Mouse (Mus musculus) forebrain, embryonic 16.5 days (tissue): Measurements from ENCODE around the gene Kdsr. TPM values are rescaled to one million over a fixed set of nuclear protein-coding genes. Genes with fewer than 3 reads are reported as not detected.

Experiments
- ATAC-seq: fragments of 200-750 bp; cut with Nextera tagmentation; 2 replicates; pipeline ENCODE4 v1.8.0; 2017; ENCODE audit warnings: mild to moderate bottlenecking, moderate library complexity
- H3K27ac ChIP-seq: fragments of 300-500 bp; sonication (generic); 2 replicates; pipeline ENCODE4 v1.5.1; 2014; ENCODE audit warnings: low read length, control low read depth
- H3K27me3 ChIP-seq: fragments of 300-500 bp; sonication (generic); replicated peaks from 2 replicates; pipeline ENCODE4 v1.6.1; 2014; ENCODE audit warnings: low read length; ENCODE audit not compliant: control insufficient read depth, insufficient read depth
- H3K36me3 ChIP-seq: fragments of 300-500 bp; sonication (generic); 2 replicates; pipeline ENCODE4 v1.6.1; 2014; ENCODE audit not compliant: control insufficient read depth, insufficient read depth
- H3K4me1 ChIP-seq: fragments of 300-500 bp; sonication (generic); replicated peaks from 2 replicates; pipeline ENCODE4 v1.6.1; 2014; ENCODE audit warnings: low read length; ENCODE audit not compliant: control insufficient read depth, insufficient read depth
- H3K4me2 ChIP-seq: fragments of 300-500 bp; sonication (generic); 2 replicates; pipeline ENCODE4 v1.6.1; 2014; ENCODE audit warnings: mild to moderate bottlenecking, low read length, control low read depth
- H3K4me3 ChIP-seq: fragments of 300-500 bp; sonication (generic); replicated peaks from 2 replicates; pipeline ENCODE4 v1.5.1; 2014; ENCODE audit warnings: mild to moderate bottlenecking, low read length, control low read depth
- H3K9ac ChIP-seq: fragments of 300-500 bp; sonication (generic); replicated peaks from 2 replicates; pipeline ENCODE4 v1.6.1; 2014; ENCODE audit warnings: low read depth, low read length, control low read depth
- H3K9me3 ChIP-seq: fragments of 300-500 bp; sonication (generic); 2 replicates; pipeline ENCODE4 v1.6.1; 2016; ENCODE audit warnings: low read length; ENCODE audit not compliant: control insufficient read depth
- WGBS: fragments of 180-500 bp; shearing (Covaris S2); extraction: QIAGEN DNeasy Blood & Tissue Kit; methylation state at CpG from one replicate; pipeline ENCODE4 v1.1.7; 2014; 5-methylcytosine and 5-hydroxymethylcytosine counted together
- polyA plus RNA-seq: library from polyadenylated mRNA; unstranded; fragments of >200 nt; fragmentation: Nextera tagmentation; extraction: Ambion mirVana; gene quantifications from 2 replicates; pipeline ENCODE4 v1.2.1, GENCODE M21; 2015

Kdsr gene
- polyA plus RNA-seq, 1 experiment from 2014 or later, result 16.2 TPM

DNA sequence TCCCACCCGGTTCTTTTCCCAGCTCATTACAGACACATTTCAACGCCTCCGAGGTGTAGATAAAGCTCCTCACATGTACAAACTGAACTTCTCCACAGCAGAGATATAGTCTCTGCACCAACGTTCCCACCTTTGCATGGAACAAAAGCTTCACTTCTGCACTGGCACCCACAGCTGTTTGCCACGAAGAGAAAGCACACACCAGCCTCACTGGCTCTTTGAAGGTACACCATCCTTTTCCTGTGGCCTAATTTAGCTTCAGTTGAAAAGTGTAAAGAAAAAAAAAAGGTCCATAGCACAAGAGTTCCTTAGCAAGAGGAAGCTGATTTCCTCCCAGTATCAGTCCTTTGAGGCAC is 71.4 kb downstream of the Kdsr start:
- no peak overlapping the region for H3K27ac ChIP-seq
- no peaks in the 10 kb centered on the region for H3K27me3 ChIP-seq
- H3K9me3 ChIP-seq, result no peaks in the 10 kb centered on the region
- no peak overlapping the region for H3K4me3 ChIP-seq
- ATAC-seq, result no peak
- peaks cover 12% of the 10 kb centered on the region for H3K4me1 ChIP-seq
- H3K9ac ChIP-seq, result no peak overlapping the region
- no peaks in the 10 kb centered on the region for H3K36me3 ChIP-seq
- H3K4me2 ChIP-seq, result no peak overlapping the region
- 84% methylated on average over 5 of the region's 5 CpGs for WGBS

DNA sequence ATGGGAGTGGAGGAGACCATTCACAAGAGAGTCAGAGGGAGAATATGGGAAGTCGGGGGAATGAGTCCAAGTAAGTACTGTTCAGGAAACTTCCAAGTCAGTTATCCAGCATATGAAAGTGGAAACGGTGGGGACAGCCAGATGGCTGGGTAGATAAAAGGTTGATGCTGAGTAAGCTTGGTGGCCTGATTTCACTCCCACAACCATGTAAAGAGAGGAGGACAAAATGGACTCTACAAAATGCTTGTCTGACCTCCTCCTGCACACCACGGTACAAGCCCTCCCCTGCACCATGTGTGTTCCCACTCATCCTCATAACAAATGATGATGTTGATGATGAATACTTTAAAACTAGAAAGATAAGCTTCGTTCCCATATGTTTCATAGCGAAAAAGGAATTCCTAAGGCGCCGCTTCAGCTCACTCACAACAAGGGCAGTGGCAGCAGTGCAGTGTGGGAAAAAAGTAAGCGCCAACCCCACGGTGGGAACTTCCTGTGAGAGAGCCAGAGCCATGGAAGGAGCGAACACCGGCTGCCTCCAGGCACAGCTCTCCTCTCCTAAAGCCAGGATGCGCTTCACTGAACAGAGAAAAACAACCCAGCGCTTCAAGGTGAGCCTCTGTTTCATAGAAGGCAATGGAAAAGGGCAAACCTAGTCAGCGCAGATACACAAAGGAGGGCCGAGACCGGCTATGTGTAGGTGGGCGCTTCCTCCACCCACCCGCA is 71.9 kb downstream of the Kdsr start:
- peaks cover 12% of the 10 kb centered on the region for H3K4me1 ChIP-seq
- no peaks in the 10 kb centered on the region for H3K36me3 ChIP-seq
- H3K9me3 ChIP-seq, result no peaks in the 10 kb centered on the region
- no peak overlapping the region for H3K4me2 ChIP-seq
- no peak overlapping the region for H3K9ac ChIP-seq
- no peaks in the 10 kb centered on the region for H3K27me3 ChIP-seq
- no peak overlapping the region for H3K27ac ChIP-seq
- 85% methylated on average over 18 of the region's 18 CpGs for WGBS
- H3K4me3 ChIP-seq, result no peak overlapping the region
- ATAC-seq, result no peak

DNA sequence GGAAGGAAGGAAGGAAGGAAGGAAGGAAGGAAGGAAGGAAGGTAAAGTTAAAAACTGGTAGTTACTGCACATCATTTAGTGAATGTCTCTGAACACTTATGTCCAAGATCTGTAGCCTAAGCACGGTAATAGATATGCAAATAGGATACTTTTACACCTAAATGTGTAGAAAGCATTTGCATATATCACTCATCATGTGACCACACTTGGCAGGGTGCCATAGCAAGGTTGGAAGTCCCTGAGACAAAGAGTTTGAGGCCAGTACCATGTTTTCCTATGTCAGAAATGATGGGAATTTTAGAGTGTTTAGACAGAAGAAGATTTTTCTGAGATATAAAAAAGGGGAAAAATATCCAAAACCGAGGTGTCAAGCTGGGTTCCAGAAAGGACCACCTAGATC is 73.8 kb downstream of the Kdsr start:
- H3K27me3 ChIP-seq, result no peaks in the 10 kb centered on the region
- no peak overlapping the region for H3K4me2 ChIP-seq
- H3K4me3 ChIP-seq, result no peak overlapping the region
- 45% methylated on average over 2 of the region's 2 CpGs for WGBS
- no peak for ATAC-seq
- H3K9me3 ChIP-seq, result no peaks in the 10 kb centered on the region
- H3K27ac ChIP-seq, result no peak overlapping the region
- H3K4me1 ChIP-seq, result peaks cover 8% of the 10 kb centered on the region
- no peaks in the 10 kb centered on the region for H3K36me3 ChIP-seq
- no peak overlapping the region for H3K9ac ChIP-seq

DNA sequence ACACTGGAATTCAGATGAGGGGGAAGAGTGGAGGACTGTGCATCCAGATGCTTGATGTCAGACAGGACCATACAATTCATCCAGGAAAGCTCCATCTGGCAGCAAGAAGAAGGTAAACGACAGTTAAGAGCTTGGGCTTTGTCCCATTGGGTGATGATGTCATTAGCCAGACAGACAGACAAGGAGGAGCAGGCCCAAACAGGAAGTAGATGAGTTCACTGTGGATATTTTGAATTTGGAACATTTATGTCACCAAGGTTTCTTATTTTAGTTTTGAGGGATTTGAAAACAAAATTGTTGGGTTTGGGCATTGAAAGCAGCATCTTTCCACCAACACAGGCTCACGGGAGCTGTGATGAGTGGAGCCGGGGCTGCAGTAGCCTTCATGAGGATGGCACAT is 75.0 kb downstream of the Kdsr start:
- Histone ChIP-seq H3K4me2 (no peak overlapping the region), H3K9ac (no peak overlapping the region), H3K27ac (no peak overlapping the region), H3K9me3 (no peaks in the 10 kb centered on the region), H3K4me3 (no peak overlapping the region), H3K27me3 (no peaks in the 10 kb centered on the region), H3K36me3 (no peaks in the 10 kb centered on the region), H3K4me1 (peaks cover 2% of the 10 kb centered on the region; the same call in 1 of the 2 replicates)
- ATAC-seq, result no peak
- 77% methylated on average over 3 of the region's 3 CpGs for WGBS

DNA sequence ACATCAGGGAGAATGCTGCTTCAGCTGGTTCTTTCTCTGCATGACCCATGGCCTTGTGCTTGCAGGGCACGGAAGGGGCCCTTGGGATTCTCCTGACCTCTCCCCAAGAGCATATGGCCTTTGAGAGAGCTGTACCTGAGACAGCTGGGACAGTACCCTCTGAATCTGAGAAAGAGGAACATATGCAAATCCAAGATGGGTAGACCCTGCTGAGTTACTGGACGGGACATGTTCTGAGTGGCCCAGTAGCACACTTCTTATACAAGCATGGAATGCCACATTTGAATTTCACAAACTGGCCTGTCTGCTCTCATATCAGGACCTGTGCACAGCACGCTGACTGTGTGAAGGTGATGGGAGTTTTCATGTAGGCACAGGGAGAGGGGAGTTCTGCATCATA is 76.7 kb downstream of the Kdsr start:
- no peaks in the 10 kb centered on the region for H3K9me3 ChIP-seq
- no peak for ATAC-seq
- no peak overlapping the region for H3K9ac ChIP-seq
- H3K36me3 ChIP-seq, result no peaks in the 10 kb centered on the region
- H3K27ac ChIP-seq, result no peak overlapping the region
- H3K4me3 ChIP-seq, result no peak overlapping the region
- 95% methylated on average over 3 of the region's 3 CpGs for WGBS
- no peak overlapping the region for H3K4me2 ChIP-seq
- no peaks in the 10 kb centered on the region for H3K27me3 ChIP-seq
- H3K4me1 ChIP-seq, result peaks cover 2% of the 10 kb centered on the region; the same call in 1 of the 2 replicates

DNA sequence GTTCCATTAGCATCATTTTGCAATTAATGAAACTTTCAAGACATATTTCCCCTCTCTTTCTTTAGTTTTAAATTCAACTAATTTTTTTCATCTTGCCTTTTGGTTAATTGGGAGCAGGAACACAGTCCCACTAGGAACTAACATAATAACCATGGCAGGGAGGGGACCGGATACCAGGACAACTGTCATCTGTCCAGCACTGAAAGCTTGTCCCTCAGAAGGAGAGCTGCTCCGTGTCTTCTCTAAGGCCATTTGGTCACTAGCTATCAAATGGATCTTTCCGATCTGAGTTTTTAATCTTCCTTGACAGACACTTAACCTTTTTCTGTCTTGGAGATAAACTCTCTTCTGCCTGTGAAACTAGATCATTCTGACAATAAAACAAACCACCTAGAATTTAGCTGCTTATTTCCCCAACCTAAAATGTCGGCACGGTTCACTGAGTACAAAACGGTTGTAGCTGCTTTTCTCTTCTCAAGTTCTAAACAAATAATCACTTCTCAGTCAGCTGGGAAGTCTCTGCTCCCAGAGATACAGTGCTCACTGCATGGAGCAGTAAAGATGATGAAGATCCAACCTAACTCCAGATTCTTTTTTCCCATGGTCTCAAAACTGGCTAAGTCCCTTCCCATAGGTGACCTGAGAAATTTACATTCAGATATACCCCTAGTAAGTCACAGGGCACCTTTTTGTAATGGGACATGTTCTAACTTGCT is 79.6 kb downstream of the Kdsr start:
- Histone ChIP-seq H3K4me3 (no peak overlapping the region), H3K4me2 (no peak overlapping the region), H3K27ac (no peak overlapping the region), H3K27me3 (no peaks in the 10 kb centered on the region), H3K9ac (no peak overlapping the region), H3K9me3 (no peaks in the 10 kb centered on the region), H3K36me3 (no peaks in the 10 kb centered on the region), H3K4me1 (no peaks in the 10 kb centered on the region)
- WGBS, result 90% methylated on average over 6 of the region's 6 CpGs
- ATAC-seq, result no peak

DNA sequence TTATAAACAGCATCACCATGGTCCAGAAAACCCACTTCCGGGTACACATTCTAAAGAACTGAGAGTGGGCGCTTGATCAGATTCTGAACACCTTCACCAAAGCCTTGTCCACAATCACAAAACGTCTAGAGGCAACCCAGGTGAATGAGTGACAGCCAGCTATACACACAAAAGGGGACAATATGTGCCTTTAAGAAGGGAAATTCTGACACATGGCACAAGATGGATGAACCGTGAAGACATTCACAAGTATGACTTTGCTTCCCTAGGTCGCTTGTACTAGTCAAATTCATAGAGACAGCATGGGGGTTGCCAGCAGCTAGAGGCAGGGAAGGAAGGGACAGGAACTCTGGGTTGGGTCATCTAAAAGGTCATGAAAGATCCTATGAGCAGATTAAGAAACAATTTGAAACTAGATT is 81.5 kb downstream of the Kdsr start:
- Histone ChIP-seq H3K9ac (no peak overlapping the region), H3K27me3 (no peaks in the 10 kb centered on the region), H3K4me1 (no peaks in the 10 kb centered on the region), H3K4me2 (no peak overlapping the region), H3K4me3 (no peak overlapping the region), H3K36me3 (no peaks in the 10 kb centered on the region), H3K9me3 (no peaks in the 10 kb centered on the region), H3K27ac (no peak overlapping the region)
- ATAC-seq, result no peak
- 84% methylated on average over 5 of the region's 5 CpGs for WGBS

Other genes starting within 250 kb of the Kdsr start
- 13.5 and 13.7 TPM in 2 replicates for gene Bcl2, start 45.5 kb downstream of the Kdsr start, polyA plus RNA-seq
- 45.7 and 46.0 TPM in 2 replicates for gene Vps4b, start 37.0 kb upstream of the Kdsr start, polyA plus RNA-seq
- gene Serpinb5, start 101.4 kb upstream of the Kdsr start, polyA plus RNA-seq, result not detected in 2 replicates
- not detected in 2 replicates for gene Serpinb12, start 174.7 kb upstream of the Kdsr start, polyA plus RNA-seq
- gene Serpinb13, start 221.3 kb upstream of the Kdsr start, polyA plus RNA-seq, result not detected in 2 replicates